Mouse (Mus musculus): ENCODE data around the gene Grm8.

Gene Grm8

DNA sequence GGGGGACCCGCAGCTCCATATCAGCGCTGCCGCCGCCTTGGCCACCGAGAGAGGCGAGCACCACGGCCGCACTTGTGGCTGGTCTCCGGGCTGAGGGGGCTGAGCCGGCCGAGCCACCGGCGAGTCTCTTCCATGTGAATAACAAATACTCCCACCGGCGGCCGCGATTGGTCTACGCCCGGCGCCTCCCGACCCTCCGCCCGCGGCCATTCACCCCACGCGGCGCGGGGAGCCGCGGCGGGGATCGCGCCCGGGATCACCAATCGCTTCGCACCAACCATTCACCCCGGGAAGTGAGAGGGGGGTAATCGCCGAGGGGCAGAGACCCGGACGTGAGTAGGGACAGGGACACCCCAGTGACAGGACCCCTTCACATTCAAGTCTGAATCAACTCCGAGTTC is at the start of gene Grm8:
Gene Grm8, minus strand, starts transcription at position 178 of the 401 bp plus-strand sequence.
- DNase-seq: peak; percentile 70

GRCm38 (mm10) chr6:28169851-28170539 is 35.0 kb upstream of the Grm8 start:
- no peak for DNase-seq

- no peak for DNase-seq
Observed at GRCm38 (mm10) chr6:28160399-28160798, 25.4 kb upstream of the Grm8 start.

DNA sequence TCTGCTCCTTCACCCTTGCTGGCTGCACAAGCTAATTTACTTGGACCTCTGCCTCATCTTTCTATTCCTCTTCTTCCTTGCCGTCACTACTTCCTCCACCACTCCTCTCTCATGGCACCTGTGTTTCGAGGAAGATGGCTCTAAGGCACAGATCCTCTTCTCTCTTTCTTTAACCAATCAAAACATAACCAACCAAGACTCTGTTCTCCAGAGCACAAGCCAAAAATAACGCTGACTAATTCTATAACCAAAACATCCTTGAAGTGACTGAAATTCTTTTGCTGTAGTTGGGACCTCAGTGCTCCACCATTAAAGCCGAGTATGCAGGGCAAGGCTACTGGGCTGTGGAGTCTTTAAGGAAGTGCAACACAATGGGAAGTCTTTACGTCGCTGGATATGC is 11.5 kb upstream of the Grm8 start:
- no peak for DNase-seq

GRCm38 (mm10) chr6:28142332-28142731 is 7.4 kb upstream of the Grm8 start:
- peak; percentile 24 for DNase-seq

DNA sequence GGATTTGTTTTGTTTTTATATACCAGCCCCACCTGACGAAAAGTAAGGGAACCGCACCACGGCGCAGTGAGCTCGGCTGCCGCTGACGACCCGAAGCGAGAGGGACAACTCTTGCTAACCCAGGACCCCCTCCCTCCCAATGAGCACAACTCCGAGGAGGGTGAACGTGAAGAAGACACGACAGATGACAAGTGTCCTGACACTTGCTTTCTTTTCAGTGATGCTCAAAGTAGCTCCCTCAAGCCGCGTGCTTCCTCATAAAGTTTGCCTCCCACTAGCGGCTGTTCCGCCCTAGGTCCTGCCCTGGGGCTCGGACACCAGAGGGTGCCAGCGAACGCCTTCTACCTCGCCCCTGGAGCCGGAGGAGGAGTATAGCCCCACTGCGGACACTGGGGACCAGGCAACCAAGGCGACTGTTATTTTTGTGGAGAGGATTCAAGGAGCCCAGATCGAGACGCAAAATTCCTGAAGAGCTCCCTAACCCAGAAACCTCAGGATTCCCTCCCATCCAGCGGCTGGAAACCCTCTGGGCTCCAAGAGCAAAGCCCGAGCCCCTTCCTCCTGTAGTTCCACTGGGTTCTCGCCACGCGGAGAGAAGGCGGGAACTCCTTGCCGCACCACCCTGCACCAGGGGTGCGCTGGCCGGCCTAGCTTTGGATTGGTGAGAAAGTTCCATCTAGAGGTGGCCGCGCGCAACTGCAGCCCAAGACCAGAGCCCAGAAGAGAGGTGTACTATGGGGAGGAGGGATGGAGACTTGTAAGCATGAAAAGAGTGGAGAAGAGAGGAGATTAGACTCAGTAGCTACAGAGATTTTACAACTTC is 644 bp upstream of the Grm8 start:
- DNase-seq: peak; percentile 94

GRCm38 (mm10) chr6:28134251-28134801 is 652 bp downstream of the Grm8 start:
- DNase-seq: peak; percentile 53

GRCm38 (mm10) chr6:28133206-28134063 is 1.5 kb downstream of the Grm8 start:
- peak; percentile 37 for DNase-seq

- peak; percentile 77 for DNase-seq
Observed at GRCm38 (mm10) chr6:28132056-28132455, 2.9 kb downstream of the Grm8 start.

- no peak for DNase-seq
Observed at GRCm38 (mm10) chr6:28128871-28129270, 6.1 kb downstream of the Grm8 start.

GRCm38 (mm10) chr6:28115519-28115918 is 19.5 kb downstream of the Grm8 start:
- DNase-seq: no peak

GRCm38 (mm10) chr6:28114916-28115315 is 20.1 kb downstream of the Grm8 start:
- DNase-seq: no peak

- no peak for DNase-seq
Observed at GRCm38 (mm10) chr6:28111551-28111950, 23.4 kb downstream of the Grm8 start.

- DNase-seq: no peak
Observed at GRCm38 (mm10) chr6:28102608-28103316, 32.2 kb downstream of the Grm8 start.

DNA sequence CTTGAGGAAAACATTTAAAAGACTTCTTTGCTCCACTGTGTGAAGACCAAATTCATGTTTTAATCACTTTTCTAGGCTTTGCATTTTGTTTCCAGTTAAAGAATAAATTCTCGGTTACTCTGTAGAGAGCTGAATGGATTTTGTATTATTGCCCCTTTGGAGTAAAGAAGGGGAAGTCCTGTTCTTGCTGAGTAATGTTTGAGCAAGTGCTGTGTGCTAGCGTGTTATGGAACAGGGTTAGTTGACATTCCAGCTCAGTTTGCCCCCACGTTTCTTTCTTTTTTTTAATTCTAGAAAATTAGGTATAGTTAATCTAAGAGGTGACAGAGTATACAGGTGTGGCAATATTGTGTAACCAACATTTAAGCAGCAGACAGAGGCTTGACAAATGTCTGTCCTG is 35.0 kb downstream of the Grm8 start:
- DNase-seq: no peak

- peak; percentile 4 for DNase-seq
Observed at GRCm38 (mm10) chr6:28092511-28092910, 42.5 kb downstream of the Grm8 start.

DNA sequence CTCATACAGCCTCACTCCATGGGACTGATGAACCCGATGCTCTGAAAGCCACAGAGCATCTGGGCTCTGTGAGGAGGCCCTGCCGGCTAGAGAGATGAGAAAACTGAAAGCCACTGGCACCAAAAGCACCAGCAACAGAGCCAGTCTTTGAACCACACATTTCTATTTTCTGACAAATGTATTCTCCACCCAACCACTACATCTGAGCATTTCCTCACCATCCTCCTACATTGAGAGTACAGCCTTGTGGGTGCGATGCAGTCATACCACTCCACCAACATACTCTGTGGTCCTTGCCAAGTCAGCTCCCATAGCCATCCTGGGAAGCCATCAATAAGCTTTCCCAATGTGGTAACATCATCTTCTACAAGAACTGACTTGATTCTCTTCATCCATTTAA is 43.1 kb downstream of the Grm8 start:
- DNase-seq: no peak

DNA sequence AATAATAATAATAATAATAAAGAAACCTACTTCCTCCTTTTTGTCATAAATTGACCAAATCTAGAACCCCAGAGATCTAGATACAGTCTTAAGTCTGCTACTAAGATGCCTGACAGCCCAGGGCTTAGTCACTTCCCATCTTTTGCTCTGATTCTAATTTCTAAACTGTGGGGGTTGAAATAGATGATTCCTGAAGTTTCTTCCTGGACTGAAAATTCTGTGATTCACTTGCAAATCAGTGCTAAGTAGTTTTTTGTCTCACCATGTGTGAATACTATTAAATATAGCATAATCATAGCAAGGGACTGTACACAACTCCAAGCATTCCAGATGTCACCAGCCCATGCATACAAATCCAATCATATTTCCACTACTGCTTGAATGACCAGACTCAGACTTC is 44.0 kb downstream of the Grm8 start:
- no peak for DNase-seq

DNA sequence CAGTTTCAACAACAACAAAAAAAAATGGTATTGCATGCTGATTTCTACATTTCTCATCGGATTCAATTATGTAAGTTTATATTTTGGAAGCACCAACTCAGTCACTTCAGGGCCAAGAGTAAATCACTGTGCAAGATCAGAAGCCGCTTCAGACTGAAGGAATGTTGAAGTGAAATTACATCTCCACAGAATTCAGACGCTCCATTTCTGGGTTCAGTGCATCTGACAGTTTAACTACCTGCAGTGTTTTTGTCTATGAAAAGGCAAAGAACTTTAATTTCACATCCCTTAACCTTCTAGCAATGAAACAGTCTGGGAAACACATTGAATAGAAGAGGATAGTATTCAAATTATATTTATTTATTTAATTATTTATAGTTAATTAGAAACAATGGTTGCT is 59.4 kb downstream of the Grm8 start:
- no peak for DNase-seq

DNA sequence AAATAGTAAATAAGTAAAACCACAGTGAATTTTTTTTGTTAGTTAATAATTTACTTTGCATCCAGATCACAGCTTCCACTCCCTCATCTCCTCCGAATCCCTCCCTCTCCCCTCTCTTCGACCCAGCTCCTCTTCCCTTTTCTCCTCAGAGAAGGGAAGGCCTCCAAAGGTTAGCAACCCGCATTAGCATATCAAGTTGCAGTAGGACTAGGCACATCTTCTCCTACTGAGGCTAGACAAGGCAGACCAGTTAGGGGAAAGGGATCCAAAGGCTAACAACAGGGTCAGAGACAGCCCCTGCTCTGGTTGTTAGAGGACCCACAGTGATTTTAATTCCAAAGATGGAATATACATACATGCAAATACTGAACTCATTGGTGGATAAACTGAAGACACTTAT is 60.5 kb downstream of the Grm8 start:
- DNase-seq: no peak

DNA sequence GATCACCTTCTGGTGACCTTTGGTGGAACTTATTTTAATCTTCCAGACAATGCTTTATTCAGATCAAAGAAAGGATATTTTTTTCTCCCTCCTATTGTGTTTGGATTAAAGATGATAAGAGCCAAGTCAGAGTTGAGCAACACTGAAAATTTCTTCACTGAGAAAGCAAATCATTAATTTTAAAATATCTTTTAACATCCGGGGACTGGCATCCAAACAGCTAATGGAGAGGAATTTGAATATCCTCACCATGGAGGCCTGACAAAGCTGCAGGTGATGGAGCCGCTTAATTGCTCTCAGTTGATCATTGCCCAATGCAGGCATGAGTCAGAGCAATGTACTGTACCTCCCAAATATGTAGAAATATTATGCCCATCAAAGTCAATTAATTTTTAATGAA is 83.0 kb downstream of the Grm8 start:
- DNase-seq: no peak

- no peak for DNase-seq
Observed at GRCm38 (mm10) chr6:28042339-28042738, 92.6 kb downstream of the Grm8 start.

Data from retina, postnatal 1 day (tissue).